Mouse (Mus musculus): ENCODE data around the gene Hfe2. TPM values are rescaled to one million over a fixed set of nuclear protein-coding genes. Genes with fewer than 3 reads are reported as not detected.
"Not testable (repeated sequence)": the region's sequence is repeated elsewhere in the genome, so short reads cannot be mapped to it uniquely, and the experiment has no call there.

Hfe2 gene
- polyA plus RNA-seq, 1 experiment from 2014 or later, result 0.70 TPM

GRCm38 (mm10) chr3:96498476-96499245, 26.3 kb upstream of the Hfe2 start:
- Histone ChIP-seq H3K9me3 (replicated peaks) (no peaks in the 10 kb centered on the region), H3K4me3 (peak overlapping the region; percentile 61; the same call in 1 of the 2 replicates), H3K4me2 (replicated peaks) (no peak overlapping the region), H3K36me3 (no peaks in the 10 kb centered on the region), H3K27me3 (no peaks in the 10 kb centered on the region), H3K9ac (no peak overlapping the region), H3K27ac (no peak overlapping the region), H3K4me1 (peaks cover 4% of the 10 kb centered on the region; the same call in 1 of the 2 replicates)
- no peak for ATAC-seq (ENCODE audit: low FRiP score)
- WGBS, result 81% methylated on average over 4 of the region's 4 CpGs

DNA sequence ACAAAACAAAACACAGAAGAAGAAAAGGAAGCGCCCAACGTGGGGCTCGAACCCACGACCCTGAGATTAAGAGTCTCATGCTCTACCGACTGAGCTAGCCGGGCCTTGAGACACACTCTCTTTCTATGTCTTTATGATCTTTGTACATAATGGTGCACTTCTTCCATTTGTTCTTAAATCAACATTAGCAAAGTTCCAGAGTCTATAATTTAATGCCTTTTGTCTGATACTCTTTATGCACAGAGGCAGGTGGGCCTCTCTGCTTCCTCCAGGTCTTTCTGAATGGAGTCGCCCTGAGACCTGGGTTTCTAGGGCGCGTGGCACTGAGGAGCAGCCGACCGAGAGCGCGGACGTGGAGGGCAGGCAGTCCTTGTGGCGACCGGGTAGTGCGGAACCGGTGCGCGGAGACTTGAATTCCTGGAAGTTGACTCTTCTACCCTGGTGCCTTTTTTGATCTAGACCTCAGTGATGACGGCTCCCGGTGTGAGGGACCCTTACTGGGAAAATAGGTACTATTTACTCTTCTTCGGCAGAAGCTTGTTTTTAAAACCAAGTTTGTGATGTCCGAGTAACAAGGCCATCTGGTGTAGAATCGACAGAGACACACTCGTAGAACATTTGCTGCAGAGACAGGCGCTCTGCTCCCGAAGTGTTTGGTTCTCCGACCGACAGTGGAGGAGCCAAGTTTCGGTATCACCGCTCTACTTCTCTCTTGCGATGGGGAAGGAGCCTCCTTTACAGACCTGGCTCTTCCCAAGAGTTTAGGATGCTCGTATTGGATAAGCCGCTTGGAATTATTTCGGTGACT, 25.3 kb upstream of the Hfe2 start:
- under 1% methylated on average over 36 of the region's 36 CpGs for WGBS
- H3K4me2 ChIP-seq (replicated peaks), result peak overlapping the region; percentile 96
- no peaks in the 10 kb centered on the region for H3K27me3 ChIP-seq
- peak; percentile 47 for ATAC-seq (ENCODE audit: low FRiP score)
- H3K9me3 ChIP-seq (replicated peaks), result no peaks in the 10 kb centered on the region
- peaks cover 4% of the 10 kb centered on the region; the same call in 1 of the 2 replicates for H3K4me1 ChIP-seq
- H3K4me3 ChIP-seq, result peak overlapping the region; percentile 61
- H3K27ac ChIP-seq, result peak overlapping the region; percentile 74
- H3K36me3 ChIP-seq, result no peaks in the 10 kb centered on the region
- H3K9ac ChIP-seq, result peak overlapping the region; percentile 70

GRCm38 (mm10) chr3:96500289-96500621, 24.7 kb upstream of the Hfe2 start:
- Histone ChIP-seq H3K4me2 (replicated peaks) (peak overlapping the region; percentile 96), H3K36me3 (no peaks in the 10 kb centered on the region), H3K9me3 (replicated peaks) (no peaks in the 10 kb centered on the region), H3K9ac (peak overlapping the region; percentile 70), H3K27me3 (no peaks in the 10 kb centered on the region), H3K4me1 (peaks cover 4% of the 10 kb centered on the region; the same call in 1 of the 2 replicates), H3K27ac (peak overlapping the region; percentile 85), H3K4me3 (peak overlapping the region; percentile 61)
- peak; percentile 81 for ATAC-seq (ENCODE audit: low FRiP score)
- WGBS, result 0% methylated on average over 17 of the region's 17 CpGs

DNA sequence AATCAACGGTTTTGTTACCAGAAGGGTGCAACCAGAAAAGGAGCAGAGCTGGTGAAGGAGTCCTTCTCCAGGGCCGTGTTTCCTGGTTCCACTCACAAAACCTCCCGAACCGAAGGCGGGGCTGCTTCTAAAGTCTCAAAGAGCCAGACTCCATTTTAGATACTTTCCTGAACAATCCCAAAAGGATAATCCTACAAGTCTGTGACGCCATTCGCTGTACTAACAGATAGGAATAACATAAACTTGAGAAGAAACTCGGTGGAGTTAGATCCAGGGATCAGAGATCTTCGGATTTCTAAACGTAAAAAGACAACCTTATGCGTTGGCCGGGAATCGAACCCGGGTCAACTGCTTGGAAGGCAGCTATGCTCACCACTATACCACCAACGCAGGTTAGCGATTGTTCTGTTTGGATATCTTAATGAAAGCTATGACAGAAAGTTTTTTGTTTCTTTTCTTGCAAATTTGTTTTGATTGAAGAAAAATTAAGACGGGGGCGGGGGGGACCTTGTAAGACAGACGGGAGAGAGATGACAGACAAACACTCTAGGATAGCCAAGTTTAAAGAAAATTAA, 24.2 kb upstream of the Hfe2 start:
- H3K9me3 ChIP-seq (replicated peaks), result no peaks in the 10 kb centered on the region
- peak overlapping the region; percentile 61 for H3K4me3 ChIP-seq
- H3K36me3 ChIP-seq, result no peaks in the 10 kb centered on the region
- H3K27ac ChIP-seq, result peak overlapping the region; percentile 85
- no peaks in the 10 kb centered on the region for H3K27me3 ChIP-seq
- peaks cover 4% of the 10 kb centered on the region; the same call in 1 of the 2 replicates for H3K4me1 ChIP-seq
- WGBS, result under 1% methylated on average over 19 of the region's 19 CpGs
- H3K4me2 ChIP-seq (replicated peaks), result peak overlapping the region; percentile 96
- peak overlapping the region; percentile 60 for H3K9ac ChIP-seq
- ATAC-seq (ENCODE audit: low FRiP score), result peak; percentile 77

DNA sequence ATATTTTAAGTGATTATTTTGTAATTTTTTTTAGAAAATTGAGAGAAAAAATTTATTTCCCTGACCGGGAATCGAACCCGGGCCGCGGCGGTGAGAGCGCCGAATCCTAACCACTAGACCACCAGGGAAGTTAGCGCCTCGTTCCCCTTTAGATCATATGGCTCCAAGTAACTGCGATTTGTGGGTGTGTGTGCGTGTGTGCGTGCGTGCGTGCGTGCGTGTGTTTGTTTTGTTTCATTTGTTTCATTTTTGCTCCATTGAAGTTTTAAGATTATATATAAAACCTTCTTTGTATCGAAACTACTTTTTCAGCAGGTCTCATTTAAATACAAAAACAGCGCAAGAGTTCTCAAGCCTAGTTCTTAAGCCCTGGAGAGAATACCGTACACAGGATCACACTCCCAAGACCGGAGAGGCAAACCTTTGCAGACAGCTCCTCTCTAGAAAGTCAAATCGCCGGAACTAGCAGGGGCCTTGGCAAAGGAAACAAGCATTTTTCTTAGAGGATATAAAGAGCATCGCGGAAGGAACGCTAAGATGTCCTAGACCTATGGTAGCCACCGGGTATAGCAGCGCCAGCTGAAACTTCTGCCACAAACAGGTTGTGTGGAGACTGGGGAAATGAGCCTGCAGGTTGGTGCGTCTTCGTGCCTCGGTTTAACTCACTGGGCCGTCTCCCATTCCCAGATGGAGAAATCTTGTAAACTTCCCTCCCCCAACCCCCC, 23.4 kb upstream of the Hfe2 start:
- peak; percentile 73 for ATAC-seq (ENCODE audit: low FRiP score)
- H3K9ac ChIP-seq, result peak overlapping the region; percentile 57
- peak overlapping the region; percentile 23; the same call in 1 of the 2 replicates for H3K27ac ChIP-seq
- H3K4me3 ChIP-seq, result peak overlapping the region; percentile 61
- H3K9me3 ChIP-seq (replicated peaks), result no peaks in the 10 kb centered on the region
- WGBS, result under 1% methylated on average over 32 of the region's 32 CpGs
- peak overlapping the region; percentile 96 for H3K4me2 ChIP-seq (replicated peaks)
- no peaks in the 10 kb centered on the region for H3K36me3 ChIP-seq
- no peaks in the 10 kb centered on the region for H3K27me3 ChIP-seq
- peaks cover 4% of the 10 kb centered on the region; the same call in 1 of the 2 replicates for H3K4me1 ChIP-seq

- no peak for ATAC-seq (ENCODE audit: low FRiP score)
- H3K4me2 ChIP-seq (replicated peaks), result peak overlapping the region; percentile 96
- H3K27ac ChIP-seq, result no peak overlapping the region
- H3K27me3 ChIP-seq, result no peaks in the 10 kb centered on the region
- no peaks in the 10 kb centered on the region for H3K9me3 ChIP-seq (replicated peaks)
- 0 out of 2 replicates have a peak, but pooled peaks cover under 1% of the 10 kb centered on the region for H3K4me1 ChIP-seq
- H3K4me3 ChIP-seq, result peak overlapping the region; percentile 61
- peak overlapping the region; percentile 57 for H3K9ac ChIP-seq
- WGBS, result 0% methylated on average over 19 of the region's 19 CpGs
- H3K36me3 ChIP-seq, result no peaks in the 10 kb centered on the region
Observed at GRCm38 (mm10) chr3:96502181-96503082, 22.5 kb upstream of the Hfe2 start.

DNA sequence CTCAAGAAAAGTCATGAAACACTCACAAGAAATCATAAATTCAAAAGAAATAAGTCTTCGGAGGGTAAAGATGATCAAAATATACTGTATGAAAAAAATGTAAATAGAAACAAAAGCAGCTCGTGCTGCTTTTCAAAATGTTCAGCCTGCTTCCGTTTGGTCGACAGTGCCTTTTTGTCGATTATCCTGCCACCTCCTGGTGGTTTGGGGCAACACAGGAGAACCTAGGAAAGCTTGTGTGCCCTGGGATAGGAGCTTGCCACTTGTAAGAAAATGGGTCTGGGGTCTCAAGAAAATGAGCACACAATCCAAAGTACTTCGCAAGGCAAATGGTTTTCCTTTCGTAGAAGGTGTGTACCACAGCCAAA, 21.9 kb upstream of the Hfe2 start:
- Histone ChIP-seq H3K9ac (peak overlapping the region; percentile 57), H3K27me3 (no peaks in the 10 kb centered on the region), H3K4me2 (replicated peaks) (peak overlapping the region; percentile 96), H3K36me3 (no peaks in the 10 kb centered on the region), H3K4me3 (peak overlapping the region; percentile 61), H3K4me1 (no peaks in the 10 kb centered on the region), H3K9me3 (replicated peaks) (no peaks in the 10 kb centered on the region), H3K27ac (no peak overlapping the region)
- no peak for ATAC-seq (ENCODE audit: low FRiP score)
- WGBS, result 2% methylated on average over 7 of the region's 7 CpGs

GRCm38 (mm10) chr3:96503946-96504345, 21.0 kb upstream of the Hfe2 start:
- Histone ChIP-seq H3K4me3 (no peak overlapping the region), H3K27me3 (no peaks in the 10 kb centered on the region), H3K9me3 (replicated peaks) (no peaks in the 10 kb centered on the region), H3K4me2 (replicated peaks) (no peak overlapping the region), H3K36me3 (no peaks in the 10 kb centered on the region), H3K4me1 (no peaks in the 10 kb centered on the region), H3K27ac (no peak overlapping the region), H3K9ac (no peak overlapping the region)
- no peak for ATAC-seq (ENCODE audit: low FRiP score)
- WGBS, result 72% methylated on average over 4 of the region's 4 CpGs

DNA sequence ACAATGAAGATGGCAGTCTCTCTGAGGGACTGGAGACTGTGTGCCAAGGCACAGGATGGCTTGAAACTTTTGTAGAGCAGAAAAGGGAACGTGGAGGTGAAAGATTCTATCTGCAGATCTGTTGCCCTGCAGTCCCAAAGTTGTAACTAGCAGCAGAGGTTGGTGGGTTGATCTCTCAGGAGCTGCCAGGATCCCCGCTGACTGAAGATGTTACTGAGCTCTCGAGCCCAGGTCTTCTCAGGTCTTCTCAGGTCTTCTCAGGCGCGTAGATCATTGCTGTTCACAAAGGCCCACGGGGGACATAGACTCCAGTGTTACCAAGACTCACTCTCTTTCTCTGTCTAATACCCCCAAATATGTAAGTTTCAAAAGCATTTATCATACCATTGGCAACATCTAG, 20.0 kb upstream of the Hfe2 start:
- Histone ChIP-seq H3K4me2 (replicated peaks) (no peak overlapping the region), H3K27me3 (no peaks in the 10 kb centered on the region), H3K4me3 (no peak overlapping the region), H3K36me3 (no peaks in the 10 kb centered on the region), H3K9me3 (replicated peaks) (no peaks in the 10 kb centered on the region), H3K9ac (no peak overlapping the region), H3K4me1 (no peaks in the 10 kb centered on the region), H3K27ac (no peak overlapping the region)
- 88% methylated on average over 6 of the region's 6 CpGs for WGBS
- no peak for ATAC-seq (ENCODE audit: low FRiP score)

GRCm38 (mm10) chr3:96506396-96507047, 18.4 kb upstream of the Hfe2 start:
- H3K36me3 ChIP-seq, result no peaks in the 10 kb centered on the region
- H3K9me3 ChIP-seq (replicated peaks), result no peaks in the 10 kb centered on the region
- H3K4me1 ChIP-seq, result no peaks in the 10 kb centered on the region
- ATAC-seq (ENCODE audit: low FRiP score), result no peak
- no peak overlapping the region for H3K27ac ChIP-seq
- H3K4me2 ChIP-seq (replicated peaks), result no peak overlapping the region
- no peak overlapping the region for H3K4me3 ChIP-seq
- WGBS, result 93% methylated on average over 9 of the region's 9 CpGs
- no peaks in the 10 kb centered on the region for H3K27me3 ChIP-seq
- no peak overlapping the region for H3K9ac ChIP-seq

GRCm38 (mm10) chr3:96507966-96508365, 17.0 kb upstream of the Hfe2 start:
- not testable (repeated sequence) for H3K4me1 ChIP-seq; H3K27ac ChIP-seq; H3K9ac ChIP-seq; H3K9me3 ChIP-seq (replicated peaks); H3K27me3 ChIP-seq; H3K4me3 ChIP-seq; ATAC-seq (ENCODE audit: low FRiP score); H3K36me3 ChIP-seq; H3K4me2 ChIP-seq (replicated peaks)
- 88% methylated on average over 8 of the region's 9 CpGs for WGBS

Measured in hindbrain, embryonic 12.5 days (tissue).